Mouse (Mus musculus) leukemia stem cell, adult 10-12 weeks (primary cell): ENCODE data around the gene 9130213A22Rik. TPM values are rescaled to one million over a fixed set of nuclear protein-coding genes. Genes with fewer than 3 reads are reported as not detected.

Source experiments
- polyA plus RNA-seq: library from polyadenylated mRNA; stranded (reverse); fragments of >175 nt; gene quantifications from 2 replicates; pipeline ENCODE4 v1.2.3, GENCODE M21; 2012; ENCODE audit warnings: low replicate concordance

9130213A22Rik gene
- not detected in 2 replicates for polyA plus RNA-seq

DNA sequence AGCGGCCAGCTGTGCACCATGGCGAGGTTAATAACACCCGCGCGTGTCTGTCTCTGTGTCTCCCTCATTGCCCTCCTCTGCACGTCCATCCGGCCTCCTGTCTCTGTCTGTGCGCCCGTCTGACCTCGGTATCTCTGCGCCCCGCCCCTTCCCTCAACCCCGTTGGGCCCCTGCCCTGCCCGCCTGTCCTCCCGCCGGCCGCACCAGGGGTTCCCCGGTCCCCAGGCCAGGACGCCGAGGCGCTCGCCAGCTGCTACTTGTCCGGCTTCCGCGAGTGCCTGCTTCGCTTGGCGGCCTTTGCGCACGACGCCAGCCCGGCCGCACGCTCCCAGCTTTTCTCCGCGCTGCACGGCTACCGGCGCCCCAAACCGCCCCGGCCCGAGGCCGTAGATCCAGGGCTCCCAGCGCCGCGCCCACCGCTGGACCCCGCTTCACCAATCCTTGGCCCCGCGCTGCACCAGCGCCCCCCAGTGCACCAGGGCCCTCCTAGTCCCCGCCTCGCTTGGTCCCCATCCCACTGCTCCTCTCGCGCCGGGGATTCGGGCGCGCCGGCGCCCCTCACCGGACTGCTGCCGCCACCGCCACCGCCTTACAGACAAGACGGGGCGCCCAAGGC, at the start of gene 9130213A22Rik:
Gene 9130213A22Rik (minus strand): TSS at position 254 of the 616 bp plus-strand sequence.

DNA sequence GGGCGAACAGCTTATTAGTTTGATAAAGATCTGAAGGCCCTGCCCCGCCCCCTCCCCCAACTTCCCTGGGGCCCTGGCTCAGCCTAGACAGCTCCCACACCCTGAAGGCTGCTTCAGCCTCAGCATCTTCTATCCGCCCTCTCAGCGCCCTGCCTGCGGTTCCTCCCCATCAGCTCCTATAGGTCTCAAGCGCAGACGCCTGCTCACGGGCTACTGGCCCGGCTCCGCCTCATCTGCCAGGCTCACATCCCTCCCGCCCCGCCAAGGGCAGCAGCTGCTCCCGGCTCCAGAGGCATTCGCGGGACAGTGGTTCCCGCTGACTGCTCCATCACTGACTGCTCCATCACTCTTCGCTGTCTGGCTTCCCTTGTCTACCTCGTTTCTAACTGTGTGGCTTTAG, 34.4 kb upstream of the 9130213A22Rik start, which contains the start of gene Alox12b:
Gene Alox12b (plus strand): TSS at position 190 of the 400 bp plus-strand sequence.

DNA sequence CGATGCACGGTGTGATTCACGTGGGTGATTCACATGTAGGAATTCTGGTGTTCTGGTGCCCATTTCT, 3.3 kb upstream of the 9130213A22Rik start, which contains the start of gene Aloxe3:
Gene Aloxe3 (plus strand): TSS at position 45 of the 67 bp plus-strand sequence.

DNA sequence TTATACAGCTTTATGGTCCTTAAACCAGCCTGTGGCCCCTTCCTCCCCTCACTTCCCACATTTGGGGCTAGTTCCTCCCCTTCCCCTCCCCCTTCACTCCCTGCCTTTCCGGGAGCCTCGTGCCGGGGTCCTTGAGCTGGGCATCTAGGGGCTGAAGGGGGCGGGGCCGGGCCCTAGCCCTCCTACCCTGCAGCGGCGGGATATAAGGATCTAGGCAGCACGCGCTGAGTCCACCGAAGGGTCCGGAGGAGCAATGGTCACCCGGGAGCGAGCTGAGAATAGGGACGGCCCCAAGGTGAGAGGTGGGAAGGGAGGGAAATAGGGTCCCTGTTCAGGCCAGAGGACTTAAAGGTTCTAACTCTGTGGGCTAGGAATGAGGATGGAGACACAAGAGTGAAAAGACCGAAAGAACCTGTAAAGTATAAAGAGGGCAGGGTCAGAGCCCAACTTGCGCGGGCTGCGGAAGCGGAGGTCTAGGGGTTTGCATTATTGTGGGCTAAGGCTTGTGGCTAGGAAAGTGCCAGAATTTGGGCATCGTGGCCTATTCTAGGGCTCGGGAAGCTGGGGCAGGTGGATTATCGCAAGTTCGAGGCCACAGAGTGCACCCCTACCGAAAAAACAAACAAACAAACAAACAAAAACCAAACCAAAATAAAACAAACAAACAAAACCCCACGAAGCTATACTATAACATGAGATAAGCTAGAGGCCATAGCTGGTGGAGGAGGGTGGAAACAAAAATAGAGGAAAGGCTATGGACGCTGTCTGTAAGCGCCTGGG, 2.0 kb downstream of the 9130213A22Rik start, which contains the start of gene Hes7:
Gene Hes7 (plus strand): TSS at position 184 of the 780 bp plus-strand sequence.

DNA sequence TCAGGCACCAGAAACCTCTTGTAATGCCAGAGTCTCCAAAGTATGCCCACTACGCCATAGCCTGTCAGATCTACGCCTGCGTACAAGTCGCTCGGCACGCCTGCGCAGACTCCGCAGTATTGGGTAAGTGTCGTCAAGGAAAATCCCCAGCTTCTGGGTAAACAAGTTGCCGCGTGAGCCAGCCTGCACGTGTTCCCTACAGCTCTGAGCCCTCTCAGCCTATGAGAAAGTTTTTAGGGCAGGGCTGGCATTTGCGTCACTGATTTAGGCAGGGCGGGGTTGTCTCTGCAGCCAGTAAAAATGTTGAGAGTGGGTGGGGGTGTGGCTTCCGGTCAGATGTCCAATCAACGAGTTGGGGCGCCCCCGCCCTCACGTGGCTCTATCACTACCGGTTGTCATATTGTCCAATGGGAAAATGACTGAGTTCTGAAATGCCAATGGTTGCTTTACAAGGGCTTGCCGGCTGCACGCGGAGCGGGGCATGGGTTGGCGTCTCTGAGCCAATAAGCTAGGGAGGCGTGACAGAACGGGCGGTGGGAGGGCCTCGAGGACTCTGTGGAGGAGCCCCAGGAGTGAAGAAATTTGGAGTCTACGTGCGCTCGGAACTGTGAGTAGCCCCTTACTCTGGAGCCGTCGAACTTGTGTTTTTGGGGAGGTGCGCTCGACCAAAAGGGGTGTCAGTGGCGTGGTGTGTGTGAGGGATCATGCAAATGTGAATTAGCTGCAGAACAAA, 27.5 kb downstream of the 9130213A22Rik start, which contains the start of gene Per1:
Gene Per1 (plus strand): TSS at position 521 of the 733 bp plus-strand sequence.

DNA sequence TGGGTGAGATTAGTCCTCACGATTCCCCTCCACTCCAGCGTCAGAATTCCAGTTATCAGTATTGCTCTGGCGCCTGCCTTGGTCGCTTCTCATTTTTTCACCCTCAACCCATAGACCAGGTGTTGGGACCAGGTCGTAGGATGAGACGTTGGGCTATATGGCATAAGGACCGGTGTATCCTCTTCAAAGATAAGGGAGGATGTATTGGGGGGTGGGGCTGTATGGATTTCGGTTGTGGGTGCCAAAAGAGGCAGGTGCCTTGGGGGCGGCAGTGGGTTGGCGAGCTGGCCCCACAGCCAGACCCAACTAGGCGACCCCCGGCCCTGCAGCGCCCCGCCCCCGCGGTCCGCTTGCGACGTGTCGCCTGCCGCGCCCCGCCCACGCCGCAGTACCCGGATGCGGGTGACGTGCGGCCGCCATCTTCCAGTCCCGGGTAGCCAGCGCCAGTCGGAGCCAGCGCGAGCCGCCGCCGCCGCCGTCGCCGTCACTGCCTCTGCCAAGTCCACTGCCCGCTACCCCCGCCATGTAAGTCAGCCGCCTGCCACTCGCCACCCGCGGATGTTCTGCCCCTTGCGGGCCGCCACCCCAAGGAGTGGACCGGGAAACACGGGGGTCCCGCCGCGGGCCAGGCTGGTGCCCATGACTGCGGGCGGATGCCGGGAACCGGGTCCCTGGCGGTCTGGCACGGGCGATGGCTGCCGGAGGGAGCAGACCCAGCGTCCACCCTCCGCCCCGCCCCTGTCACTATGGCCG, 34.1 kb downstream of the 9130213A22Rik start, which contains the start of gene Vamp2:
Gene Vamp2 (plus strand): TSS at position 388 of the 753 bp plus-strand sequence.

DNA sequence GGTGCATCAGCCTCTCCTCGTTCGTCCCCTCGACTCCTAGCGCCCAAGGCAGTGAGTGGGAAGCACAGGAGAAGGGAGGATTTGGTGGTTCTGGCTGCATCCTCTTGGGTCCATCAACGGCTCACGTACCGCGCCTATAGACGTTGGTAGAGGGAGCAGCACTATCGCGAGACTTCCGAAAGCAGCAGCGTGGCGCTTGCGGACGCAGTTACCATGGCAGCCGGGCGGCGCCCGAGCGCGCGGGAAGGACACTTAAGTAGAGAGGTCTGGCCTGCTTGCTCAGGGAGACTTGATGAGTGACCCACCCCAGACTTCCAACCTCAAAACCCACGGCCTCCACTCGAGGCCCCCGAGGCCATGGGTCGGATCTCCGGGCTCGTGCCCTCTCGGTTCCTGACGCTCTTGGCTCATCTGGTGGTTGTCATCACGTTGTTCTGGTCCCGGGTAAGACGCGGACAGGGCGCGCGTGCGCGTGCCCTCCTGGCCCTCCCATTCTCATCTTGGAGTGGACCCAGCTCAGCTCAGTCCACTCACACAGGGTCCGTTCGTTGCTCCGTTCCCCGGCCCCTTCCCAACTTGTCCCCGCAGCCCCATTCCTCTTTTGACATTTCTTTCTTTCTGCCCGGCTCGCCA, 51.7 kb downstream of the 9130213A22Rik start, which contains the start of gene Tmem107:
Gene Tmem107 (plus strand): TSS at position 217 of the 633 bp plus-strand sequence.

Other genes starting within 250 kb of the 9130213A22Rik start
- gene Rnf222, start 234.0 kb downstream of the 9130213A22Rik start, polyA plus RNA-seq = 0.11 TPM in 1 of 2 replicates, not detected in the other
- 24.0 and 24.7 TPM in 2 replicates for gene Rpl26, start 221.0 kb downstream of the 9130213A22Rik start, polyA plus RNA-seq
- gene Odf4, start 195.5 kb downstream of the 9130213A22Rik start, polyA plus RNA-seq = not detected in 2 replicates
- gene Arhgef15, start 165.1 kb downstream of the 9130213A22Rik start, polyA plus RNA-seq = 3.3 and 5.0 TPM in 2 replicates
- gene Slc25a35, start 154.5 kb downstream of the 9130213A22Rik start, polyA plus RNA-seq = 2.5 and 3.8 TPM in 2 replicates
- 7.2 and 18.7 TPM in 2 replicates for gene Rangrf, start 147.4 kb downstream of the 9130213A22Rik start, polyA plus RNA-seq
- gene Pfas, start 114.1 kb downstream of the 9130213A22Rik start, polyA plus RNA-seq = 16.5 and 37.1 TPM in 2 replicates
- 21.6 and 80.9 TPM in 2 replicates for gene Ctc1, start 106.7 kb downstream of the 9130213A22Rik start, polyA plus RNA-seq
- gene Aurkb, start 76.9 kb downstream of the 9130213A22Rik start, polyA plus RNA-seq = 238 and 240 TPM in 2 replicates
- gene Borcs6, start 62.9 kb downstream of the 9130213A22Rik start, polyA plus RNA-seq = 21.2 and 47.5 TPM in 2 replicates
- 75.9 and 115 TPM in 2 replicates for gene Tmem107, start 51.8 kb downstream of the 9130213A22Rik start, polyA plus RNA-seq
- gene Vamp2, start 34.1 kb downstream of the 9130213A22Rik start, polyA plus RNA-seq = 88.7 and 137 TPM in 2 replicates
- gene Per1, start 27.4 kb downstream of the 9130213A22Rik start, polyA plus RNA-seq = 33.5 and 34.6 TPM in 2 replicates
- 0.37 TPM in 1 of 2 replicates, not detected in the other for gene Hes7, start 2.2 kb downstream of the 9130213A22Rik start, polyA plus RNA-seq
- gene Aloxe3, start 3.3 kb upstream of the 9130213A22Rik start, polyA plus RNA-seq = not detected in 2 replicates
- not detected in 2 replicates for gene Alox12b, start 34.4 kb upstream of the 9130213A22Rik start, polyA plus RNA-seq
- 0.09 and 0.28 TPM in 2 replicates for gene Alox8, start 75.3 kb upstream of the 9130213A22Rik start, polyA plus RNA-seq
- gene Gucy2e, start 114.4 kb upstream of the 9130213A22Rik start, polyA plus RNA-seq = 0.02 TPM in 1 of 2 replicates, not detected in the other
- 20.6 and 44.9 TPM in 2 replicates for gene Cntrob, start 201.2 kb upstream of the 9130213A22Rik start, polyA plus RNA-seq
- gene Trappc1, start 201.4 kb upstream of the 9130213A22Rik start, polyA plus RNA-seq = 2.2 and 6.8 TPM in 2 replicates
- gene Kcnab3, start 203.7 kb upstream of the 9130213A22Rik start, polyA plus RNA-seq = 0.11 and 0.39 TPM in 2 replicates
- gene Rnf227, start 217.9 kb upstream of the 9130213A22Rik start, polyA plus RNA-seq = 1.0 and 2.3 TPM in 2 replicates
- 144 and 249 TPM in 2 replicates for gene Chd3, start 246.8 kb upstream of the 9130213A22Rik start, polyA plus RNA-seq